Mouse (Mus musculus) urinary bladder, adult 18-20 months (tissue): Measurements from ENCODE around the gene Prx.
A peak's percentile ranks its signal among the peaks of the same experiment; 100 is the strongest.

Experiments
- DNase-seq, 2 experiments: peaks; one replicate each; pipeline ENCODE4 v3.0.0; 2022; ENCODE audit warnings: low spot score in 2 of 2, mixed read lengths in 2 of 2

Prx gene

DNA sequence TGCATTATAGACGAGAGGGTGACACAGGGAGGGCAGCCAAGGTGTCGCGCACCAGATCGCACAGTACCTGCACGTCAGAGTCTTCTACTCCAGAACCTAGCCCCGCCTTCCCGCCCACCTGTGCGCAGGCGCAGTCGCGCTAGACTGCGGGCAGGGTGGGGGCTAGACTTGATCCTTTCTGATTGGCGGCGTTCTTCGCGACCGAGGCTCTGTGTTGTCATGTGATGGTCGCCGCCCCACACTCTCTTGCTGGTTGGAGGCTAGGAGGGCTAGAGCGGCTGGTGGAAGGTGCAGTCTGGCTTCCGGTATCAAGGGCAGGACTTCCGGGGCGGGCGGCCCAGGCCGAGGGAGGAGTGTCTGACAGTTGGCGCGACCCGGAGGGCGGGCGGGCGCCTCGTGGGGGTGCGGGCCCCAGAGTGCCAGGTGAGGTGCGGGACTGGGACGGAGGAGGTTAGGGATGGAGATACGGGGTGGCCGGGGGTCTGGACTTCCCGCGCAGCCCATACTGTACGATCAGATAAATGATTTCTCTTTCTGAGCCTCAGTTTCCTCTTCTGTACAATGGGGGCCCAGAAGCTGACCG is 53.9 kb downstream of the Prx start, which contains the start of the genes Pld3 and 2310022A10Rik:
TSS of gene Pld3 (minus strand) at position 288 of the 583 bp plus-strand sequence.
TSS of gene 2310022A10Rik (plus strand) at position 303 of the 583 bp plus-strand sequence.
- peak; percentile 93 to 96 for DNase-seq

DNA sequence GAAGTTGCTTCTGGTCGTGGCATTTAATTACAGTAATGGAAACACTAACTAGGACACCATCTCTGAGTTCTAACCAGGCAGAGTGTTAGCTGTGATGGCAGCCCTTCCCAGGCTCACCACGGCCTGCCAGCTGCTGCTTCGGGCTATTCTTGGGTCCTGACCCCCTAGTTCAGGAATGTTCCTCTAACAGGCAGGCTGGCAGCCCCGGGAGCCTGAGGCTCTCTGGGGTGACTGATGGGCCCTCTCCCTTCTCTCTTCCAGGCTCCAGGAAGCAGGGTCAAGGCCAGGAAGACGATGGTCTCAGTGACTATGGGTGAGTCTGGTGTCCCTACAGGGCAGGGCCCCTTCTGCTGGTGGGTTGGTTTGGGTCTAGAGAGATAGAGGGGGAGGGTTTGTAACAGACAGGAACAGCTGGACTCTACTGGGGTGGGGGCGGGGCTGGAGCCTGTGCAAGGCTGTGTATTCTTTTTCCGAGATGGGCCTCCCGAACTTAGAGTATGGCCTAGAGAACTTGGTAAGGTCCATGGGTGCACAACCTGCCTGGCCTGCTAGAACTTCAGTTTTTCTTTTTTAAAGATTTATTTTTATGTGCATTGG is 61.3 kb downstream of the Prx start:
- no peak for DNase-seq

DNA sequence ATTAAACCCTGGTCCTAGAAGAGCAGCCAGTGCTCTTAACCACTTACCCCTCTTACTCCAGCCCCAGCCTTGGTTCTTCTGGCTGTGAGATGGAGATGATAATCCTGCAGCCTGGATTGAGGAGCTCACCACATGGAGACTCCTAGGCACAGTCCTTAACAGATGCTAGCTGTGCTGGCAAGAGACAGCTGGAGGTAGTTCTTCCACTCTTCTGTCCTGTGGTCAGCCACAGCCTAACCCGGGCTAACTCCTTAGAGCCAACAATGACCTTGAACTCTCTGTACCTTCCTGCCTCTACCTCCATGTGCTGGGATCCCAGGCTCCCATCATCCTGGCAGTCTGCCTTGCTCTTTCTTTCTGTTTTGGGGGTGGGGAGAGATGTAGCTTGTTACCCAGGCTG is 61.9 kb downstream of the Prx start:
- no peak for DNase-seq
